Mouse (Mus musculus) cortical plate, adult 2 months (tissue): Measurements from ENCODE around the gene Il22ra1.

ENCODE experiments used
- CTCF ChIP-seq: fragments of 200-500 bp; IDR thresholded peaks from 2 replicates; pipeline ENCODE4 v1.5.1; 2011; ENCODE audit warnings: mild to moderate bottlenecking, control low read depth, low read length; ENCODE audit not compliant: insufficient read depth; ENCODE audit errors: extremely low read depth
- POLR2A ChIP-seq: fragments of 200-500 bp; IDR thresholded peaks from 2 replicates; pipeline ENCODE4 v1.6.1; 2011; ENCODE audit warnings: mild to moderate bottlenecking, low read length, control low read depth; ENCODE audit not compliant: insufficient read depth; ENCODE audit errors: extremely low read depth

DNA sequence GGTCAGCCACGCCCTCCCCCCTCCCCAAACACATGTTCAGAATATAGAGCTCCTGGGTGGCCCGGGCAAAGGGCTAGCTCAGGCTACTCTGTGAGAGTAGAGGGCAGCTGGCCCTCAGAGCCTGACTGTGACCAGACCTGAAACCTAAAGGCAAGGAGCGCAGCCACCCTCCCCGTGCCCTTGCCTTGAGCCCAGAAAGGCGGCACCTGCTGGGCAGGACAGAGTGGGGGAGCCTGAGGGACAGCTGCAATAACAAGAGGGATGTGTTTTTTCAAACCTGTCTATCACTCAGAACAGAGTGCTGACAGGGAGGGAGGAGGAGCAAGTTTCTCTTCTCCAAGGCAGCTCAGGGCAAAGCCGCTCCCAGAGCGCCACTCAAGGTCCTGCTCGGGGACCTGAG, 46.5 kb downstream of the Il22ra1 start:
- TF ChIP-seq POLR2A (no peak), CTCF (no peak)
